Mouse (Mus musculus) limb, embryonic 14.5 days (tissue): ENCODE measurements at regions not wholly inside any gene's neighbourhood (a gene's known extent, or its start where the extent isn't known, plus 50 kb on each side); places are given as distances from the start of the nearest gene placed in this dataset.

ENCODE experiments used
- ATAC-seq: fragments of 200-750 bp; cut with Nextera tagmentation; 2 replicates; pipeline ENCODE4 v1.8.0; 2017; ENCODE audit warnings: low read depth, moderate number of reproducible peaks, moderate TSS enrichment; ENCODE audit not compliant: low FRiP score
- DNase-seq: peaks from one replicate; pipeline ENCODE4 v3.0.0-alpha.2; 2015; ENCODE audit warnings: low spot score
- H3K27ac ChIP-seq: fragments of 300-500 bp; sonication (generic); replicated peaks from 2 replicates; pipeline ENCODE4 v1.5.1; 2014; ENCODE audit warnings: low read depth, mild to moderate bottlenecking, low read length, moderate library complexity, mixed read lengths
- H3K27me3 ChIP-seq: fragments of 300-500 bp; sonication (generic); 2 replicates; pipeline ENCODE4 v1.6.1; 2014; ENCODE audit warnings: low read length, mixed read lengths; ENCODE audit not compliant: control insufficient read depth, insufficient read depth
- H3K36me3 ChIP-seq: fragments of 300-500 bp; sonication (generic); 2 replicates; pipeline ENCODE4 v1.6.1; 2014; ENCODE audit warnings: mild to moderate bottlenecking, low read length, moderate library complexity, mixed read lengths; ENCODE audit not compliant: control insufficient read depth, insufficient read depth
- H3K4me1 ChIP-seq: fragments of 300-500 bp; sonication (generic); 2 replicates; pipeline ENCODE4 v1.6.1; 2014; ENCODE audit warnings: antibody characterized with exemption, low read length, mixed read lengths; ENCODE audit not compliant: control insufficient read depth, insufficient read depth
- H3K4me2 ChIP-seq: fragments of 300-500 bp; sonication (generic); replicated peaks from 2 replicates; pipeline ENCODE4 v1.6.1; 2014; ENCODE audit warnings: low read depth, mild to moderate bottlenecking, low read length, moderate library complexity; ENCODE audit not compliant: severe bottlenecking
- H3K4me3 ChIP-seq: fragments of 300-500 bp; sonication (generic); replicated peaks from 2 replicates; pipeline ENCODE4 v1.5.1; 2014; ENCODE audit warnings: low read length
- H3K9ac ChIP-seq: fragments of 300-500 bp; sonication (generic); 2 replicates; pipeline ENCODE4 v1.6.1; 2014; ENCODE audit warnings: mild to moderate bottlenecking, low read depth, low read length, moderate library complexity; ENCODE audit not compliant: severe bottlenecking
- H3K9me3 ChIP-seq: fragments of 300-500 bp; sonication (generic); 2 replicates; pipeline ENCODE4 v1.6.1; 2016; ENCODE audit warnings: low read length; ENCODE audit not compliant: control insufficient read depth
- POLR2A ChIP-seq: fragments of 200-500 bp; IDR thresholded peaks from 2 replicates; pipeline ENCODE4 v1.8.0; 2012; ENCODE audit warnings: inconsistent platforms, mild to moderate bottlenecking, moderate library complexity, borderline replicate concordance; ENCODE audit not compliant: insufficient read depth, insufficient read length; ENCODE audit errors: extremely low read depth
- WGBS: fragments of 180-500 bp; shearing (Covaris S2); extraction: QIAGEN DNeasy Blood & Tissue Kit; methylation state at CpG from one replicate; pipeline ENCODE4 v1.1.7; 2014; 5-methylcytosine and 5-hydroxymethylcytosine counted together

GRCm38 (mm10) chr10:96499274-96499673, 117.5 kb upstream of the Btg1 start:
- no peak overlapping the region for H3K4me2 ChIP-seq
- DNase-seq (no peak), ATAC-seq (no peak)
- H3K4me3 ChIP-seq: no peak overlapping the region
- TF ChIP-seq POLR2A: no peak
- H3K27ac ChIP-seq: no peak overlapping the region
- H3K9ac ChIP-seq: no peak overlapping the region
- no peaks in the 10 kb centered on the region for H3K36me3 ChIP-seq
- no peaks in the 10 kb centered on the region for H3K4me1 ChIP-seq
- WGBS: 92% methylated on average over 2 of the region's 2 CpGs
- no peaks in the 10 kb centered on the region for H3K27me3 ChIP-seq
- H3K9me3 ChIP-seq: no peaks in the 10 kb centered on the region

DNA sequence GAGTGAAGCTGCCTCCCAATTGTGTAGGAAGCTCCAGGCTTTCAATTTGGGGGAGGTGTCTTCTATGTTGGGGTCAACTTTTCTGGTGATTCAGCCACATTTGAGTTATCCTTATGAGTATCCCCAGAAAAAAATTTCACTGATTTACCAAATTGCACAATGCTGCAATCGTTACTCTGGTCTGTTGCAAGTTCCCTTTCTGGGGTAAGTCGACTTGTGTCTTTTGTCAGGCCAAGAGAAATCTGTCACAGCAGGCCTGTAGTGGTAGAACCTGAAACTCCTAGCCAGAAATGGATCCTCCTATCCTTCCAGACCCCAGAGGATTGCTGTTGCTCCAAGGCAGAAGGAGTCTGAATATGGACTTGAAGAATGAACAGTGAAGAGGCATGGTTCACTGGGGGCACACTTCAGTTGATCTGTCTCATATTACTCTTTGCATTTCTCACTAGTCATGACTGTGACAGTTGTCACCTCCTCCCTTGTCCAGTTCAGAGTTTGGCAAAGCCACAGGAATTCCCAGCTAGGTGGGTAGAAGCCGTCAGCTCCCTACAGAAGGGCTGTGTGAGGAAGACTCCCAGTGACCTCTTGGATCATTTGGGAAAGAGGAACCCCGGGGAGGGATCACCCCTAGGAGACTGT, 114.6 kb upstream of the Btg1 start:
- no peak for ATAC-seq
- no peaks in the 10 kb centered on the region for H3K9me3 ChIP-seq

DNA sequence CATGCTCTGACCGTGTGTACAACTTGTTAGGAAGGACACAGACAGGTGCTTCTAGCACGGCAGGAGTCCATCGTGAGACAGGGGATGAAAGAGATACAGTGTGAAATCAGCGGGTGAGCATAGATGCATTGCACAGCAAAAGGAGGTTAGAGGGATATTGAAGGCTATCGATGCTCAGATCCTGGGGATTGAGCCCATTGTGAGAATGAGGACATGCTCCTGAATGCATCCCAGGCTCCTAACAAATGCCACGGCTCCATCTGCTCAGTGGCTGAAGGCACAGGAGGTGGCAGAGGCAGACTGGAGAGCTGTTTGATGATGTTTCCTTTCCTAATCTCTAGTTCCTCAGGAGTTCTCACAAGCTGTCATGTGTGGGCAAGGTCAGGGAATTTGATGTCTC, 114.1 kb upstream of the Btg1 start:
- ATAC-seq (no peak), DNase-seq (no peak)
- no peak overlapping the region for H3K27ac ChIP-seq
- no peaks in the 10 kb centered on the region for H3K4me1 ChIP-seq
- no peak overlapping the region for H3K4me2 ChIP-seq
- H3K4me3 ChIP-seq: no peak overlapping the region
- no peaks in the 10 kb centered on the region for H3K36me3 ChIP-seq
- TF ChIP-seq POLR2A: no peak
- no peak overlapping the region for H3K9ac ChIP-seq
- 74% methylated on average over 6 of the region's 6 CpGs for WGBS
- no peaks in the 10 kb centered on the region for H3K9me3 ChIP-seq
- no peaks in the 10 kb centered on the region for H3K27me3 ChIP-seq

More for the DNA sequence above, 114.6 kb upstream of the Btg1 start:
- no peak for DNase-seq
- Histone ChIP-seq H3K36me3 (no peaks in the 10 kb centered on the region), H3K4me1 (no peaks in the 10 kb centered on the region), H3K4me3 (no peak overlapping the region), H3K27me3 (no peaks in the 10 kb centered on the region), H3K9ac (no peak overlapping the region), H3K27ac (no peak overlapping the region), H3K4me2 (no peak overlapping the region)
- WGBS: 72% methylated on average over 4 of the region's 4 CpGs
- no peak for TF ChIP-seq POLR2A

DNA sequence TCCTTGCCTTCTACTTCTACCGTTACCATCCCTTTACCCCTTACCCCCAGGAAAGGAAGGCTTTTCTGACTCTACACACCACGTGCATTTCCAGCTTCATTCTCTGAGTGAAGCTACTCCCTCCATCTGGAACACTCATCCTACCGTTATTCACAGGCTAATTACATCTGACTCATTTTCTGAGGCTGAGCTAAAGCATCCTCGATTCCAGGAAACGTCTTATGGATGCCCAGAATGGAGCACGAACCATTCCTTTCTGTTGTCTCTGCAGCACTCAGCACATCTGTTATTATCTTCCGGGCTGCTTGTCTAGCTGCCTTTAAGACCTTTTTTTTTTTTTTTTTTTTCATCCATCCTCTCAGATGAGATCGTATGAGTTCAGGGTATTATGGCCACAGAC, 112.5 kb upstream of the Btg1 start:
- no peak overlapping the region for H3K9ac ChIP-seq
- ATAC-seq (no peak), DNase-seq (no peak)
- no peak for TF ChIP-seq POLR2A
- no peaks in the 10 kb centered on the region for H3K9me3 ChIP-seq
- H3K4me3 ChIP-seq: no peak overlapping the region
- no peak overlapping the region for H3K27ac ChIP-seq
- H3K27me3 ChIP-seq: no peaks in the 10 kb centered on the region
- no peaks in the 10 kb centered on the region for H3K36me3 ChIP-seq
- H3K4me1 ChIP-seq: no peaks in the 10 kb centered on the region
- no peak overlapping the region for H3K4me2 ChIP-seq
- 83% methylated on average over 8 of the region's 8 CpGs for WGBS

GRCm38 (mm10) chr10:96515164-96515922, 101.5 kb upstream of the Btg1 start:
- no peak overlapping the region for H3K9ac ChIP-seq
- H3K27ac ChIP-seq: no peak overlapping the region
- ATAC-seq (no peak), DNase-seq (no peak)
- no peaks in the 10 kb centered on the region for H3K27me3 ChIP-seq
- H3K4me3 ChIP-seq: no peak overlapping the region
- H3K9me3 ChIP-seq: no peaks in the 10 kb centered on the region
- H3K4me1 ChIP-seq: 0 out of 2 replicates have a peak, but pooled peaks cover 3% of the 10 kb centered on the region
- H3K4me2 ChIP-seq: no peak overlapping the region
- 70% methylated on average over 10 of the region's 10 CpGs for WGBS
- H3K36me3 ChIP-seq: no peaks in the 10 kb centered on the region
- no peak for TF ChIP-seq POLR2A
